8 mouse cellular contexts compared by ENCODE assay signal in the genomic region with DNA sequence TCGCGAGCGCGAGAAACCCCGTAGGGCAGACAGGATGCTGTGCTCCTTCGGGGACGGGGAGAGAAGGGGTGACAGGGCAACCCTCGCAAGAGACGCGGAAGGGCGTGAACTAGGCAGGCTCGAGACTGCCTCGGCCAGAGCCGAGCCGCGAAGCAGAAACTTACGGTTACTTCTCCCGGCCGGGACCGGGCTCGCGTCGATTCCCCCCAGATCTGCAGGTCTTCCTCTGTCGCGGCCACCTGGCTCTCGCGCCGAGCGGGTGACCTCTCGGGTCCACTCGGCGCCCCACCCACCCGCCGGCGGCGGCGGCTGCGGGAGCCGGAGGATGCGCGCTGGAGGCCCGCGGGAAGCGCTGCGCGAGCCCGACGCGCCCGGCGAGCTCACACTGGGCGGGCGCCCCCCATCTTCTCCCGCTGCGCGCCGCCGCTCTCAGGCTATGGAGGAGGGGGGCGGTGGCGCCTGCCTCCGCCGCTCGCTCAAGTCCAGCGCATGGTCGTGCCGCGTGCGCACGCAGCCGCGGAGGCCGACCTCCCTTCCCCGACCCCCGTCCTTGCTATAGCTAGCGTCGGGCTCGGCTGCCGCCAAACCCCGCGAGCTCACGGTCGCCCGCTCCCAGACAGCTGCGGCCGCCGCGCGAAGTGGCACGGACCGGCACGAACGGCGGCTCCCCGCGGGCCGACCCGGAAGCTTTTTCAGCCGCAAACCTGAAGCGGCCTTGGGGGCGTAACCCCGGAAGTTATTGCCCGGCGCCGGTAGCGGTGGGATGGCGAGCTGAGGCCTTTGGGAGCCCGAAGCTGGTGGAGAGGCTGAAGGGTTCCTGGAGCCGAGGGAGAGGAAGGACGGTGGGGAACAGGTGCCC. TPM values are rescaled to one million over a fixed set of nuclear protein-coding genes. Genes with fewer than 3 reads are reported as not detected.
DNase-seq lines count a peak whose midpoint lies in the region; ATAC-seq and TF ChIP-seq lines count a peak whose summit lies in the region.

Gene Ankib1, minus strand, starts transcription at position 493 of the 859 bp plus-strand sequence.
Gene Krit1, plus strand, starts transcription at position 752 of the 859 bp plus-strand sequence.

- H3K27ac ChIP-seq in cortical plate, adult 2 months (ENCODE audit: insufficient read depth, low read length): peak within 1 kb of the TSS; percentile 95

- ATAC-seq in activated CD4-positive, CD25-positive, alpha-beta regulatory T cell, adult 4 months: peak; percentile 81
- ATAC-seq in inflammation-experienced regulatory T-cells, adult 6 months: peak; percentile 79
- ATAC-seq in megakaryocyte-erythroid progenitor cell, adult 5-6 weeks (replicated peaks; ENCODE audit: low FRiP score, low TSS enrichment, poor library complexity, severe bottlenecking): peak; percentile 84

- intact Hi-C loops in left cerebral cortex, postnatal 10 days (cut with DNase I): loop anchor here (5.0 kb wide), 1 partner anchor 155 kb away; no protein-coding TSS in a partner anchor

- H3K4me3 ChIP-seq in cortical plate, adult 2 months (ENCODE audit: insufficient read depth, low read length): peak within 1 kb of the TSS; percentile 92

- peaks cover 2% of the 10 kb centered on the region; the same call in 1 of the 2 replicates for H3K4me1 ChIP-seq in cortical plate, adult 2 months (ENCODE audit: control insufficient read depth, insufficient read depth, low read length)

- peak; percentile 56 for TF ChIP-seq POLR2A in cortical plate, adult 2 months (IDR thresholded peaks at IDR 0.05; ENCODE audit: extremely low read depth, insufficient read depth, low read length)

- TF ChIP-seq CTCF in cortical plate, adult 2 months (IDR thresholded peaks at IDR 0.05; ENCODE audit: extremely low read depth, insufficient read depth, low read length): no peak

- peak; percentile 90 for DNase-seq in gastrocnemius, postnatal 10 days
- DNase-seq in left cerebral cortex, postnatal 10 days (ENCODE audit: extremely low spot score in 1 of 2, low spot score in 2 of 2): peak; percentile 89 to 95
- peak; percentile 91 for DNase-seq in right cerebral cortex, postnatal 25 days
- peak; percentile 86 to 88 for DNase-seq in urinary bladder, postnatal 4 days (ENCODE audit: low spot score in 2 of 2)

RNA-seq across cellular contexts. Expression of gene Ankib1, which starts in this region (rescaled TPM):
- polyA plus RNA-seq in activated CD4-positive, CD25-positive, alpha-beta regulatory T cell, adult 4 months (2017; shearing (Covaris generic)): 10 to 100 TPM; 13.8 to 22.9 TPM
- polyA plus RNA-seq in cortical plate, adult 2 months (2012; rRNA removed): 19.9 and 22.4 TPM in 2 replicates
- total RNA-seq in gastrocnemius, postnatal 10 days (2021): 10 to 100 TPM; 24.9 to 29.5 TPM
- polyA plus RNA-seq in inflammation-experienced regulatory T-cells, adult 6 months (2017; shearing (Covaris generic)): 10 to 100 TPM; 17.5 to 19.5 (median 18.8) TPM
- total RNA-seq in left cerebral cortex, postnatal 10 days (2021): 10 to 100 TPM; 64.3 to 67.9 TPM
- total RNA-seq in megakaryocyte-erythroid progenitor cell, adult 5-6 weeks (2014; fragmentation: Nextera tagmentation): 29.0 and 34.5 TPM in 2 replicates
- 44.4 and 63.5 TPM in 2 replicates for total RNA-seq in megakaryocyte-erythroid progenitor cell, adult 5-6 weeks (2017)

RNA-seq across cellular contexts. Expression of gene Krit1, which starts in this region (rescaled TPM):
- 100 to 1,000 TPM in 1 of 2 experiments, 10 to 100 TPM in 1; 91.1 to 118 TPM for polyA plus RNA-seq in activated CD4-positive, CD25-positive, alpha-beta regulatory T cell, adult 4 months (2017; shearing (Covaris generic))
- polyA plus RNA-seq in cortical plate, adult 2 months (2012; rRNA removed): 46.9 and 47.3 TPM in 2 replicates
- 10 to 100 TPM; 16.4 to 23.7 TPM for total RNA-seq in gastrocnemius, postnatal 10 days (2021)
- polyA plus RNA-seq in inflammation-experienced regulatory T-cells, adult 6 months (2017; shearing (Covaris generic)): 100 to 1,000 TPM; 104 to 131 (median 120) TPM
- 10 to 100 TPM; 38.5 to 41.6 TPM for total RNA-seq in left cerebral cortex, postnatal 10 days (2021)
- 68.1 and 79.3 TPM in 2 replicates for total RNA-seq in megakaryocyte-erythroid progenitor cell, adult 5-6 weeks (2014; fragmentation: Nextera tagmentation)
- total RNA-seq in megakaryocyte-erythroid progenitor cell, adult 5-6 weeks (2017): 54.5 and 69.1 TPM in 2 replicates

Comparison
In these comparisons a context has a peak if more than half of its experiments do, and no peak if none do; other contexts are left out.
1. Peak in every context shown above with its lines: DNase-seq, ATAC-seq, H3K4me3 ChIP-seq and H3K27ac ChIP-seq.